Mouse (Mus musculus): ENCODE data around the gene Gm42421.

GRCm38 (mm10) chr5:143965586-143966345 lies 37.8 kb downstream of the Gm42421 start:
- TF ChIP-seq CTCF (IDR thresholded peaks at IDR 0.05; ENCODE audit: borderline replicate concordance, insufficient read depth, low read length) (no peak), POLR2A (IDR thresholded peaks at IDR 0.05; ENCODE audit: low read depth, low read length) (no peak)
